Mouse (Mus musculus) cerebellum, postnatal 4 days (tissue): ENCODE results near the gene Olfr320.
A peak's percentile ranks its signal among the peaks of the same experiment; 100 is the strongest.
"Not testable (repeated sequence)": the region's sequence is repeated elsewhere in the genome, so short reads cannot be mapped to it uniquely, and the experiment has no call there.

ENCODE experiments used
- DNase-seq, 2 experiments: peaks; one replicate each; pipeline ENCODE4 v3.0.0; 2022; ENCODE audit warnings: low spot score in 2 of 2, mixed read lengths in 1 of 2

The Olfr320 gene

GRCm38 (mm10) chr11:58680799-58681198 is at the start of gene Olfr320:
Olfr320 (plus strand) TSS chr11:58681099.
- no peak for DNase-seq

GRCm38 (mm10) chr11:58634878-58635277 is 46.0 kb upstream of the Olfr320 start:
- no peak for DNase-seq

- DNase-seq, result peak in 1 of 2 experiments; percentile 63
Measured at GRCm38 (mm10) chr11:58636376-58636977, 44.4 kb upstream of the Olfr320 start.

- DNase-seq, result no peak
Measured at GRCm38 (mm10) chr11:58638176-58638701, 42.7 kb upstream of the Olfr320 start.

GRCm38 (mm10) chr11:58640272-58640867 is 40.5 kb upstream of the Olfr320 start, which contains the start of gene Trim58:
Trim58 (plus strand) TSS chr11:58640465.
- DNase-seq, result peak in 1 of 2 experiments; percentile 6

- no peak for DNase-seq
Measured at GRCm38 (mm10) chr11:58641057-58641456, 39.8 kb upstream of the Olfr320 start.

GRCm38 (mm10) chr11:58641638-58642358 is 39.1 kb upstream of the Olfr320 start:
- DNase-seq, result no peak

GRCm38 (mm10) chr11:58643350-58643749 is 37.5 kb upstream of the Olfr320 start:
- peak in 1 of 2 experiments; percentile 18 for DNase-seq

- DNase-seq, result no peak
Measured at GRCm38 (mm10) chr11:58655151-58655550, 25.7 kb upstream of the Olfr320 start.

- DNase-seq, result no peak
Measured at GRCm38 (mm10) chr11:58658596-58658995, 22.3 kb upstream of the Olfr320 start, which contains the start of gene Olfr322. Olfr322 (plus strand) TSS chr11:58658782.

- DNase-seq, result no peak
Measured at GRCm38 (mm10) chr11:58669252-58669651, 11.6 kb upstream of the Olfr320 start.

GRCm38 (mm10) chr11:58671825-58672224 is 9.1 kb upstream of the Olfr320 start:
- DNase-seq, result no peak

- no peak for DNase-seq
Measured at GRCm38 (mm10) chr11:58698862-58699261, 18.0 kb downstream of the Olfr320 start, which contains the start of gene Olfr319. Olfr319 (plus strand) TSS chr11:58699162.

- DNase-seq, result no peak
Measured at GRCm38 (mm10) chr11:58709086-58709485, 28.2 kb downstream of the Olfr320 start.

GRCm38 (mm10) chr11:58717723-58718122 is 36.8 kb downstream of the Olfr320 start:
- DNase-seq, result not testable (repeated sequence)

GRCm38 (mm10) chr11:58719701-58720100 is 38.8 kb downstream of the Olfr320 start:
- no peak for DNase-seq

- DNase-seq, result no peak
Measured at GRCm38 (mm10) chr11:58723914-58724313, 43.0 kb downstream of the Olfr320 start, which contains the start of gene Olfr318. Olfr318 (minus strand) TSS chr11:58724014.

GRCm38 (mm10) chr11:58727896-58728650 is 47.2 kb downstream of the Olfr320 start:
- DNase-seq, result not testable (repeated sequence)

GRCm38 (mm10) chr11:58733372-58733771 is 52.5 kb downstream of the Olfr320 start:
- peak in 1 of 2 experiments; percentile 10 for DNase-seq
